Mouse (Mus musculus) ES-Bruce4 (cell line): Measurements from ENCODE around the gene Slc8b1. TPM values are rescaled to one million over a fixed set of nuclear protein-coding genes. Genes with fewer than 3 reads are reported as not detected.
A peak's percentile ranks its signal among the peaks of the same experiment; 100 is the strongest.

Experiments
- H3K27ac ChIP-seq: 2 replicates; pipeline ENCODE4 v1.5.1; 2012; ENCODE audit warnings: low read length, inconsistent platforms; ENCODE audit not compliant: insufficient read depth
- H3K27me3 ChIP-seq: 2 replicates; pipeline ENCODE4 v1.6.1; 2012; ENCODE audit warnings: mild to moderate bottlenecking, low read length, inconsistent platforms; ENCODE audit not compliant: control insufficient read depth, poor library complexity, insufficient read depth, severe bottlenecking
- H3K36me3 ChIP-seq: 2 replicates; pipeline ENCODE4 v1.6.1; 2012; ENCODE audit warnings: inconsistent platforms, mild to moderate bottlenecking, low read length, moderate library complexity; ENCODE audit not compliant: control insufficient read depth, poor library complexity, insufficient read depth, severe bottlenecking
- H3K4me1 ChIP-seq: one replicate; pipeline ENCODE4 v1.8.1; 2011; ENCODE audit warnings: low read length; ENCODE audit not compliant: control insufficient read depth, insufficient read depth
- H3K4me3 ChIP-seq: 2 replicates; pipeline ENCODE4 v1.5.1; 2011; ENCODE audit warnings: low read depth, mild to moderate bottlenecking, low read length
- H3K9ac ChIP-seq: 2 replicates; pipeline ENCODE4 v1.6.1; 2012; ENCODE audit warnings: low read depth, mild to moderate bottlenecking, inconsistent platforms; ENCODE audit not compliant: poor library complexity, severe bottlenecking
- H3K9me3 ChIP-seq: replicated peaks from 2 replicates; pipeline ENCODE4 v1.6.1; 2012; ENCODE audit warnings: mild to moderate bottlenecking, low read length, inconsistent platforms; ENCODE audit not compliant: control insufficient read depth, poor library complexity, insufficient read depth, severe bottlenecking
- CTCF ChIP-seq: IDR thresholded peaks from one replicate; pipeline ENCODE4 v1.8.1; 2011; ENCODE audit warnings: low read depth, low read length
- EP300 ChIP-seq: IDR thresholded peaks from 2 replicates; pipeline ENCODE4 v1.6.1; 2011; ENCODE audit warnings: low read depth, low read length; ENCODE audit not compliant: insufficient read depth
- POLR2A ChIP-seq: IDR thresholded peaks from one replicate; pipeline ENCODE4 v1.8.1; 2011; ENCODE audit warnings: low read length; ENCODE audit not compliant: insufficient read depth
- polyA plus RNA-seq: library from polyadenylated mRNA; stranded (reverse); fragments of >200 nt; gene quantifications from 2 replicates; pipeline ENCODE4 v1.2.4, GENCODE M21; 2011; ENCODE audit warnings: low read depth; ENCODE audit not compliant: missing spikeins, insufficient read depth, insufficient read length

Gene Slc8b1
- polyA plus RNA-seq, 1 experiment = 19.1 TPM

GRCm38 (mm10) chr5:120577935-120578441 lies 67.0 kb downstream of the Slc8b1 start:
- Histone ChIP-seq H3K9me3 (no peaks in the 10 kb centered on the region), H3K36me3 (no peaks in the 10 kb centered on the region), H3K27me3 (no peaks in the 10 kb centered on the region), H3K4me3 (no peak overlapping the region), H3K9ac (no peak overlapping the region), H3K4me1 (peaks cover 9% of the 10 kb centered on the region), H3K27ac (no peak overlapping the region)
- TF ChIP-seq POLR2A (no peak), CTCF (peak; percentile 28), EP300 (no peak)

DNA sequence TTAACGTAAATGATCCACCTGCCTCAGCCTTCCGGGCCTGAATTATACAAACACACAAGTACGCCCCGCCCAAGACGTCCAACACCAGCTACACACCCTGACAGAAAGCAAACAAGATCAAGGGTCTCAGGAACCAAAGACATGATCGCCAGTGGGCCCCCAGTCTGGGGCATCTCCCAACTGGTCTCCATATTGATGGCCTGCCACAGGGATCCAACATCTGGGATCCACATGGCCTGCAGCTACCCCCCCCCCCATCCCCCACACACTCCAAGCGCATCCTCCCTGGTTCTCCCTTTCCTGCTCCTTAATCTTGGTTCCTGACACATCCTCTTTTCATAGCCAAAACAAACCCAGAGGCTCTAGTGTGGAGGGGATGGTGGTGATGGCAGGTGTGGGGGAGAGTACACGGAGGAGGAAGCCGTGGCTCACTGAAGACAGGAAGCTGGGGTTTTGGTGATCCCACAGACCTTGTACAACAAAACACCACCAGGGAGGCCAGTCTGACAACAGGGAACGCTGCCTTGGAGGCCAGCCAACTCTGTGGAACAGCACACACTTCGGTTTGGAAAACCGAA lies 67.6 kb downstream of the Slc8b1 start:
- Histone ChIP-seq H3K9ac (no peak overlapping the region), H3K9me3 (no peaks in the 10 kb centered on the region), H3K27me3 (no peaks in the 10 kb centered on the region), H3K27ac (no peak overlapping the region), H3K4me3 (no peak overlapping the region), H3K4me1 (peaks cover 9% of the 10 kb centered on the region), H3K36me3 (no peaks in the 10 kb centered on the region)
- no peak for TF ChIP-seq EP300
- no peak for TF ChIP-seq POLR2A
- no peak for TF ChIP-seq CTCF

- H3K27ac ChIP-seq = no peak overlapping the region
- H3K4me1 ChIP-seq = peaks cover 9% of the 10 kb centered on the region
- TF ChIP-seq POLR2A (no peak), EP300 (no peak), CTCF (no peak)
- no peak overlapping the region for H3K4me3 ChIP-seq
- H3K9me3 ChIP-seq = no peaks in the 10 kb centered on the region
- H3K27me3 ChIP-seq = no peaks in the 10 kb centered on the region
- H3K9ac ChIP-seq = no peak overlapping the region
- no peaks in the 10 kb centered on the region for H3K36me3 ChIP-seq
Measured at GRCm38 (mm10) chr5:120579211-120579897, 68.4 kb downstream of the Slc8b1 start.

DNA sequence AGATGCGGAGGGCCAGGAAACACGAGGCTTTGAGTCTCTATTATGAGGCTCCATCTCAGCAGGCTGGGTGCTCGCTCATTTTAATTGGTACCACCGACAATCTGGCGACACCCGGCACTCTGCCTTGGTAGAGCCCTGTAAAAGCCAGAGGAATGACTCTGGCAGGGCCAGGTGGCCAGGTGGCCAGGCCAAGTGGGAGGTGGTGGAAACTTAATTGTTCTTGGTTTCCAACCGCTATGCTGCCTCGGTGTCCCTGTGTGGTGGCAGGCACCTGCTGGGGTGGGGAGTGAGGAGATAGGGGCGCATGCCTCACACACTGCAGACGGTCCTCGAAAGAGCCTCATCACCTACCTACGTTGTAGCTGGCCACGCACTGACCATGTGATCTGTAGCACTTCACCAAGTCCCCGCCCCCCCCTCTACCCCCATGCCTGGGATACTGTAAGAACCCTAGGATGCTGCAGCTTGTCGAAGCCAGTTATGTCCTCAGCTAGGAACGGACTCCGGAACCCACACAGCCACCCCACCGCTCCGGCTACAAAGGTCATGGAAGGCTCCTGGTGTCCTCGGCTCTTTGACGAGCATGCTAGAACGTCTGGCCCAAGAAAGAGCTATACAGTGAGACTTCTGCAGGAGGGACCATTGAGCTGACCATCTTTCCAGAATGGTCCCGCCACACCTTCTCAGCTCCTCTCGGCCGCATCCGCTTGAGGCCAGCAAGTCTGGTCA lies 69.1 kb downstream of the Slc8b1 start:
- no peaks in the 10 kb centered on the region for H3K27me3 ChIP-seq
- H3K36me3 ChIP-seq = no peaks in the 10 kb centered on the region
- no peak for TF ChIP-seq EP300
- no peak for TF ChIP-seq POLR2A
- TF ChIP-seq CTCF = no peak
- H3K4me1 ChIP-seq = peaks cover 9% of the 10 kb centered on the region
- no peak overlapping the region for H3K27ac ChIP-seq
- no peak overlapping the region for H3K9ac ChIP-seq
- H3K9me3 ChIP-seq = no peaks in the 10 kb centered on the region
- H3K4me3 ChIP-seq = no peak overlapping the region

DNA sequence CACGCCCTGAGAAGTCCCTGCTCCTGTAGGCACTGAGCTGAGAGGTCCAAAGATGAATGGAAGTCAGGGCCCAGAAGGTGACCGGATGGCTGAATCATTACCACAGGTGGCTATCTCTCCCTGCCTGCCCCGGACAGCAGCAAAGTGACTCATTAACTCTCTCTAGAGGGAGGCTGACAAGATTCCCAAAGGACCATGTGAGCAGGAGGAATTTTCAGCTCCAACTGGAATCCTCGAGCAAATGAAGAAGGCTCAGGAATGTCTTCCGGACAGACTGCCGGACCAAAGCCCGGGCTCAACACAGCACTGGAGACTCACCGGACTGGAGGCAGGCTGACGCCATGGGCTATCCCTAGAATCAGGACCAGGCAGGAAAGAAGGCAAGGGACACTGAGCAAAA lies 71.0 kb downstream of the Slc8b1 start:
- H3K27ac ChIP-seq = no peak overlapping the region
- peaks cover 9% of the 10 kb centered on the region for H3K4me1 ChIP-seq
- H3K9ac ChIP-seq = no peak overlapping the region
- TF ChIP-seq POLR2A (no peak), EP300 (no peak), CTCF (no peak)
- no peaks in the 10 kb centered on the region for H3K9me3 ChIP-seq
- H3K4me3 ChIP-seq = no peak overlapping the region
- no peaks in the 10 kb centered on the region for H3K36me3 ChIP-seq
- no peaks in the 10 kb centered on the region for H3K27me3 ChIP-seq

DNA sequence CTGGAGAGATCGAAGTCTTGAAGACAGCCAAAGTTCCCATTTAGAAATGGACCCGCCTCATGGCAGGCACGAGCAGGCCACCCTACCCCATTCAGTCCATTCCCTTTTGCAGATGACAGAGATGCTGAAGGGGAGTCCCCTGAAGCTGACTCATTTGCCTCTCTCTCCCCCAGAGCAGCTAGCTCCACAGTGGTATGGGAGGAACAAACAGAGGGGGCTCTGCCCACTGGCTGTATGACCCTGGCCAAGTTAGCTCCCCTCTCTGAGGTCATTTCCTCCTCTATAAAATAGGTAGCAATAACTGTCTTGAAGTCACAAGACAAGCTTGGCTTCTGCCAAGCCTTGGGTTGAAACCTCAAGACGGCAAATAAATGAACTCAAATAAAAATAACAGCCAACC lies 72.5 kb downstream of the Slc8b1 start:
- H3K27me3 ChIP-seq = no peaks in the 10 kb centered on the region
- no peak for TF ChIP-seq EP300
- TF ChIP-seq CTCF = no peak
- TF ChIP-seq POLR2A = no peak
- H3K4me1 ChIP-seq = peaks cover 5% of the 10 kb centered on the region
- H3K9ac ChIP-seq = no peak overlapping the region
- H3K27ac ChIP-seq = no peak overlapping the region
- H3K4me3 ChIP-seq = no peak overlapping the region
- H3K9me3 ChIP-seq = no peaks in the 10 kb centered on the region
- H3K36me3 ChIP-seq = no peaks in the 10 kb centered on the region

Other genes starting within 250 kb of the Slc8b1 start
- 0.24 TPM in 1 of 2 replicates, not detected in the other for gene Lhx5, start 79.5 kb upstream of the Slc8b1 start, polyA plus RNA-seq
- gene Sdsl, start 38.4 kb upstream of the Slc8b1 start, polyA plus RNA-seq = not detected in 2 replicates
- not detected in 2 replicates for gene Sds, start 34.6 kb upstream of the Slc8b1 start, polyA plus RNA-seq
- 19.1 and 22.1 TPM in 2 replicates for gene Plbd2, start 7.5 kb upstream of the Slc8b1 start, polyA plus RNA-seq
- 13.2 and 17.1 TPM in 2 replicates for gene Tpcn1, start 77.5 kb downstream of the Slc8b1 start, polyA plus RNA-seq
- 0.37 and 0.43 TPM in 2 replicates for gene Iqcd, start 77.8 kb downstream of the Slc8b1 start, polyA plus RNA-seq
- gene Rita1, start 101.4 kb downstream of the Slc8b1 start, polyA plus RNA-seq = 13.0 and 13.1 TPM in 2 replicates
- gene Ddx54, start 101.6 kb downstream of the Slc8b1 start, polyA plus RNA-seq = 49.7 and 49.9 TPM in 2 replicates
- gene Cfap73, start 123.1 kb downstream of the Slc8b1 start, polyA plus RNA-seq = not detected in 2 replicates
- 2.0 and 3.5 TPM in 2 replicates for gene Rasal1, start 137.6 kb downstream of the Slc8b1 start, polyA plus RNA-seq
- 19.1 and 21.0 TPM in 2 replicates for gene Dtx1, start 200.8 kb downstream of the Slc8b1 start, polyA plus RNA-seq
- gene Oas2, start 238.7 kb downstream of the Slc8b1 start, polyA plus RNA-seq = 0.76 and 0.84 TPM in 2 replicates